Mouse (Mus musculus) embryo, embryonic 10.5 days (tissue): ENCODE results near the gene Tshr.

ENCODE experiments used
- DNase-seq: peaks from one replicate; pipeline ENCODE4 v3.0.0-alpha.2; 2015; ENCODE audit warnings: low spot score

The Tshr gene

GRCm38 (mm10) chr12:91587491-91588033 lies 203.2 kb downstream of the Tshr start:
- peak; percentile 53 for DNase-seq

GRCm38 (mm10) chr12:91588176-91588669 lies 203.9 kb downstream of the Tshr start:
- peak; percentile 96 for DNase-seq

GRCm38 (mm10) chr12:91588670-91589541 lies 204.5 kb downstream of the Tshr start:
- DNase-seq: peak; percentile 71

- DNase-seq: no peak
These were observed 205.1 kb downstream of the Tshr start for GRCm38 (mm10) chr12:91589542-91589846.

GRCm38 (mm10) chr12:91589847-91590690 lies 205.7 kb downstream of the Tshr start, which contains the start of gene Gtf2a1:
Gtf2a1 (minus strand) TSS chr12:91590487.
- DNase-seq: peak; percentile 96

GRCm38 (mm10) chr12:91590716-91591115 lies 206.4 kb downstream of the Tshr start:
- peak; percentile 70 for DNase-seq

GRCm38 (mm10) chr12:91591191-91591590 lies 206.8 kb downstream of the Tshr start:
- DNase-seq: peak; percentile 30

- no peak for DNase-seq
These were observed 207.8 kb downstream of the Tshr start for GRCm38 (mm10) chr12:91592128-91592527.
